Mouse (Mus musculus) spleen, postnatal 14 days (tissue): ENCODE results near the gene Wbp1.

Experiments
- DNase-seq, 2 experiments: peaks; one replicate each; pipeline ENCODE4 v3.0.0; 2021 to 2022; ENCODE audit warnings: low spot score in 2 of 2

Gene Wbp1

DNA sequence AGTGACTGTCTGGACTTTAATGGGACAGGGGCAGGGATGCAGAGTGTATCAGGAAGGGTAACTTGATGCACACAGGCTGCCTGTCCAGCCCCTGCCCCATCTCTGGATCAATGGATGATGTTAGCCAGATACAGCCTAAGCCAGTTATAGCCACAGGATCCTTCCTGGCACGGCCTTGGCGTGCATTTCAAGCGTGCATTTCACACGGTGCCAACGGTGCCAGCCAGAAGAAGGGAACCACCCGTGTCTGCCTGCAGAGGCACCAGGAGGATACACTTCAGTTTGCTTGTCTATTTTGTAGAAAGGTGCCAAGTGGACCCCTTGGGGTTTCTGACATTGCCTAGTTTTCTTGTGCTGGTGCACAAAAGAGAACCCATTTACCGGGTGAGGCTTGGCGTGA lies 18.7 kb upstream of the Wbp1 start:
- DNase-seq, result no peak

DNA sequence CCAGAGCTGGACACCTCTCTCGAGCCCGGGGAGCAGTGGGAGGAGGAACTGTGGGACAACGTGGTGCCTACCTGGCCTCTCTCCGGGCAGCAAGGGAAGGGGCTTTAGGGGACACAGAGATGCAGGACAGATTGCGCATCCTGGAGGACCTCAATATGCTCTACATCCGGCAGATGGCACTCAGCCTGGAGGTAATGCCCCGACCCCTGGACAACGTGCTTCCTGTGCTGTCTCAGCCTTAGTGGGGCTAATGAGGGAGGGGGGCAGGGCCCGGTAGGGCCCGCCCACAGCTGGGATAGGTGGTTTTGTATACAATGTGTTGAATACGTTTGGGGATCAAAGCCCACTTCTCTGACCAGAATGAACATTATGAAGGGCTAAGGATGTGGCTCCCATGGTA lies 16.7 kb upstream of the Wbp1 start:
- DNase-seq, result no peak

DNA sequence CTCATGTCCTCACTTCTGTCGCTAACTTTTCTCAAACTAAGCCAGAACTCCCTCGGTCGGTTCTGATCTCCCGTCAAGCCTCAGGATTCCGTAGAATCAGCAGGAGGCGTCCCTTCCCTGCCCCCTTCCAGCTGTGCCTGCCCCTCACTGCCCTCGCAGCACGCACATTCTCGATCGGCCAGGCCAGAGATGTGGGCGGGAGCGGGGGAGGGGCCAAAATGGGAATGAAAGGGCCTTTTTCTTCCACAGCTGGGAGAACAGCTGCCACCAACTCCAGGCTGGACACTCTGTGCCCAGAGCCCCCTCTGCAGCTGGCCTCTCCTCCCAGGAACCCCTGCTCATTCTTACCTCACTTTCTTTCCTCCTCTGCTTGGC lies 16.2 kb upstream of the Wbp1 start:
- no peak for DNase-seq

DNA sequence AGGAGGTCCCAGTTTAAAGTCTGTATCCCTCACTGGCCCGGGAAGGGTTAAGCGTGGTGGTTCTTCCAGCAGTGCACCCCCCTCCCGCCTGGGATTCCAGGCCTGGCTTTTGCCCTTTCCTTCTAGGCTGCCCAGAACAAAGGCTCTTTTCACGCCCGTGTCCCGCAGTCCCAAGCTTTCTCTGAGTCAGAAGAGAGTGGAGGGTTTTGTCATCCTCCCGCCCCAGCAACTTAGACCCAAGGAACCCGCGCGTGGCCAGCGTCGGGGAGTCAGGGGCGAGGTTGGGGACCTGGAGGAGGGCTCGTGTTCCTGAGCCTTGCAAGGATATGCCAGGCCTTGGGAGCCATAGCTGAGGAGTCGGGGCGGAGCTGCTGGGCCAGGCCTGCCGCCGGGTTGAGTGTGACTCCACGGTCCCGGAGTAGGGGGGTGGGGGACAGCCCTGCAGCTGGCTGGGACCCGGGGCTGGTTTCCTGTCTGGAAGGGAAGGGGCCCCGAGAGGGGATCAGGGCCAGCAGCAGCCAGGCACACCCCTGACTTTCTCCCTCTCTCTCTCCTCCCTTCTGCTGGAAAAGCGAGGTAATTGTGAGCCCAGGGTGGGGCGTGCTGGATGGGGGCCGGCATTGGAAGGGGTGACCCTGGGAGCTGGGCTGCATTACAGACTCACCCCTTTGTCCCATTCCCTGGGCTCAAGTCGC lies 15.7 kb upstream of the Wbp1 start:
- no peak for DNase-seq

DNA sequence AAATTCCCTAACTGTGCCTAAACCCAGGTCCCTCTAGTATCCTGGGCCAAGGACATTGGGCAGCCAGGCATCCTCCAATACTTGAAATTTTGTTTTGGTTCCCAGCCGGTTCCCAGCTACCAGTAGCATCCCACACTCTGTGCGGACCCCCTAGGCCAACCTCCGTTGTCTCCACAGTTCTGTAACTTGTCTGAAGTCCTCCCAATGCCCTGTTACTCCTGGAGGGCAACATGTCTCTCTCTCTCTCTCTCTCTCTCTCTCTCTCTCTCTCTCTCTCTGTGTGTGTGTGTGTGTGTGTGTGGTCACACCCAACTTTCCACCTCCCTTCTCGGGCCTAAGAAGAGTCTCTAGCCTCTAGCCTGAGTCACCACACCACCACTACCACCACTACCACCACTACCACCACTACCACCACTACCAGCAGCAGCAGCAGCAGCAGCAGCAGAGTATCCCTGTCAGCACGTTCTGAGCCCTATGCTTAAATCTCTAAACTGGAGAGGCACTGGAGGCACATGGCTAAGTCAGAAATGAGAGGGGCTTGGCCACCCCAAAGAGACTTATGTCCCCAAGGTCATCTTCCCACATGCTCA lies 15.0 kb upstream of the Wbp1 start:
- no peak for DNase-seq

DNA sequence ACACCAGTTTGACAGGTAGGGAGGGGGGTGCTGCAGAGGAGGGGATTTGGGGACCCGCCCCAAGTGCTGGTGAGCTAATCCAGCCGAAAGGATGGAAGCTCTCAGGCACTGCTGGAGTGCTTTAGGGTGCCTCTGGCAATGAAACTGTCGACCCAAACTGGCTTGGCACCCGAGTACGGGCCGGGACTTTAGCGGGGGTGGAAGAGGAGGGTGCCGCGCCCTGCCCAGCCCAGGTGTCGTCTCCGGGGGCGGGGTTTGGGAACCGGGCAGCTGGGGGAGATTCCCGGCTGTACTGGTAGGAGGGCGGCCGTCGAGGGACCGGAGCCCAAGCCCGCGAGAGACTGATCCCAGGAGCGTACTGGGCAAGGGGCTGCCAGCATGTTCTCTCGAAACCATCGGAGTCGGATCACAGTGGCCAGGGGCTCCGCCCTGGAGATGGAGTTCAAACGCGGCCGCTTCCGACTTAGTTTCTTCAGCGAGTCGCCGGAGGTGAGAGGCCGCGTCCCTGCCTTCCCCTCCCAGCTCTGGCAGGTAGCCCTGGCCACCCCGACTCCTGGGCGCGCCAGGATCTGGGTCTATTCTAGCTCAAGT lies 14.3 kb upstream of the Wbp1 start:
- DNase-seq, result no peak

DNA sequence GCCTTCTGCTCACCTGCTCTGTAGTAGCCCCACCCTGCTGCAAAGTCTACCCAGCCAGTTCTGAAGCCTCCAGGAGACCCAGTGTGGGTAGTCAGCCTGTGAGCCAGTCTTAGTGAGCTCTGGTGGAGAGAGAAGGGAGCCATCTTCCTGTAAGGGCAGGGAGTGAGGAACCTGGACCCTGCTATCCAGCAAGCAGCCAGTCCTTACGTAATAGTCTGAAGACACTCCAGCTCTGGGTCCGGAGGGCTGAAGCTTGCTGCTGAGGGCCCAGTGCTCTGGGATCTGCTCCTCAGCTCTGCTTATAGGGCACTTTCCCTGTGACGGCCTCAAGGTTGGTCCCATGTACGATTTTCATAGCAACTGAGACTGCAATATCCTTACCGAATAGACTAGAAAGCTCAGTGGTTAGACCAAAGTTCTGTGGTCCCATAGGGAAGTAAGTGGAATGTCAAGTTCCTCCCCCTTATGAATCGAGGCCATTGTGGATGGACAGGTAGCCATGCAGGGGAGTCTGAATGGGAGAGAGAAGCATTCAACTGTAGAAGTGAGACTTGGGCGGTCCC lies 13.7 kb upstream of the Wbp1 start, which contains the start of gene Rtkn:
Gene Rtkn, plus strand, starts transcription at position 513 of the 563 bp plus-strand sequence.
- DNase-seq, result no peak

DNA sequence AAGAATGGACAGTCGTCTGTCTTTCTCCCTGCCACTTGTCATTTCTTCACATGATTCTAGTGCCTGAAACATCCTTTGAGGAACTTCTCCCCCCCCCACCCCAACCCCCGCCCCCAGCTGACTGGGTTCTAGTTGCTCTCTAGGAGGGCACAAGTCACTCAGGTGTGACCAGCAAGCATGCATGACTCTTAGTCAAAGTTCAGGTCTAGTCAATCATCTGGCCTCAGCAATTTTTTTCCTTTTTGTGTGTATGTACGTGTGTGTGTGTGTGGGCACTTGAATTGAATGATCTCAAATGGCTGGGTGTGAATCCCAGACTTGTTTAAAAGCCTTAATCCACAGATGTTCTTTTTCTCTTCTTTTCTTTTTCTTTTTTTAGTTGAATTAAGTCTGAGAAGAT lies 12.9 kb upstream of the Wbp1 start:
- DNase-seq, result no peak

DNA sequence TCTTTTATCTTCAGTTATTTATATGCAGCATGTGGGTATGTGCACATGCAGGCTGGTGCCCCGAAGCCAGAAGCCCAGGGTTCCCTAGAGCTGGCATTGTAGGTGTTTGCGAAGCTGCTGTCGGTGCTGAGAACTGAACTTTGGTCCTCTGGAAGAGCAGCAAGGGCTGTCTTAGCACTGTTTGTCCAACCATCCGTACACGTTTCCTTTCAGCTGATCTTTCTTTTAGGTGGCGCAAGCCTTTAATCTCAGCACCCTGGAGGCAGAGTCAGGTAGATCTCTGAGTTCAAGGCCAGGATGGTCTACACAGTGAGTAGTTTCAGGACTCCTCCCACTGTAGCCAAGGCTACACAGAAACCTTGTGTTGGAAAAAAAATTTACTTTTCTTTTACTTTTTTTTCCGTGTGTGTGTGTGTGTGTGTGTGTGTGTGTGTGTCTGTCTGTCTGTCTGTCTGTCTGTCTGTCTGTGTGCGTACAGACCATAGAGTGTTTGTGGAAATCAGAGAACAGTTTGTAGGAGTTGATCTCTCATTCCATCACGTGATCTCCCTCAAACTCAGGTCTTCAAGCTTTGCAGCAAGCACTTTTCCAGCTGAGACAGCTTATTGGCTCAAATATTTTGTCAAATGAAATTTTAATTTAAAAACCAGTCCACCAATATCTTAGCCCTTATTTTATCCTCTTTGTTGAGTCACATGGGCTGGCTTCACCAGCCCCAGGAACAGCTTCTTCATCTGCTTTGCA lies 11.0 kb upstream of the Wbp1 start:
- DNase-seq, result no peak

DNA sequence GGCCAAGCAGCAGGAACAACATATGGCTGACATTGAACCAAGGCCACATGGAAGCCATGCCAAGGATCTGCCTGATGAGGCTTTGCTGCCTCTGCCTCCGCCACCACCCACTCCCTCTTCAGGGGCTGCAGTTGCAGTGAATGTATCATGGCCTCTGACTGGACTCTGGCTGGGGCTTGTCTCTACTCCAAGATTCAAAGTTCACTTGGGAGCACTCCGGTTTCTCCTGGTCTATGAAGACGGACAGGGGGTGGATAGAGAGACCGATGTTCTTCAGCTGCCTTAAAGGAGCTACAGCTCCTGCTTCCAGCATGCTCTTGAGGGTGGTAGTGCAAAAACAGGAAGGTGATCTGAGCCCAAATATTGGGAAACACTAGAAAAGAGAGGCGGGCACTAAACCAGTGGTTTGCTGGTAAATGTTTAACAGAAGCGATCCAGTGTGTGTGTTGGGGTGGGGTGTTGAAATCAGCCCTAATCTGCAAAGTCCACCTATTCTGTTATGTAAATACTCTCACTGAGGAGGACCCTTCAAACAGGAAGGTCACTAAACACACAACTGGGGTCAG lies 10.2 kb upstream of the Wbp1 start:
- DNase-seq, result no peak

DNA sequence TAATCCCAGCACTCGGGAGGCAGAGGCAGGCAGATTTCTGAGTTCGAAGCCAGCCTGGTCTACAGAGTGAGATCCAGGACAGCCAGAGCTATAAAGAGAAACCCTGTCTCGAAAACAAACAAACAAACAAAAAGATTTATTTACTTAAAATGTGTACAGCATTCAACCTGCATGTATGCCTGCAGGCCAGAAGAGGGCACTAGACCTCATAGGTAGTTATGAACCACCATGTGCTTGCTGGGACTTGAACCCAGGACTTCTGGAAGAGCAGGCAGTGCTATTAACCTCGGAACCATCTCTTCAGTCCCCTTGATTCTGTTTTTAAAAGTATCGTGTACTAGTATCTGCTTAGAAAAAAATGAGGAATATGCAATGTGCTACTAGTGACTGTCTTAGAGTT lies 6.1 kb upstream of the Wbp1 start:
- no peak for DNase-seq

DNA sequence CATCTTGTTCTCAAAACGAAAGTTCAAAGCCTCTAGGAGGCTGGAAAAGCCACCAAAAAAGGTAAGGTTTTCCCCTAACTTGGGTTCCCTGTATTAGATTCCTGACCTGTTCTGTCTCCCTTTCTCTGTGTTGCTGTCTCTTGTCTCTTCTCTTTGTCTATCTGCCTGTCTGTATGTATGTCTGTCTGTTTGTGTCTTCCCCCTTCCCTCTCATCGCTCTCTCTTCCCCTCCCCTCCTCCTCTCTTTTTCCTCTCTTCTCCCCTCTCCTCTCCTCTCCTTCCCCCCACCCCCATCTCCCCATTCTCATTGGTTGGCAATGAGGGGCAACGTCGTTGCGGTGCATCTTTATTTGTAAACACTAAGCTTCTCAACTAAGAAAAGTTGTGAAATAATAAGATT lies 4.0 kb upstream of the Wbp1 start, which contains the start of gene Ino80b:
Gene Ino80b, minus strand, starts transcription at position 101 of the 400 bp plus-strand sequence.
- no peak for DNase-seq

DNA sequence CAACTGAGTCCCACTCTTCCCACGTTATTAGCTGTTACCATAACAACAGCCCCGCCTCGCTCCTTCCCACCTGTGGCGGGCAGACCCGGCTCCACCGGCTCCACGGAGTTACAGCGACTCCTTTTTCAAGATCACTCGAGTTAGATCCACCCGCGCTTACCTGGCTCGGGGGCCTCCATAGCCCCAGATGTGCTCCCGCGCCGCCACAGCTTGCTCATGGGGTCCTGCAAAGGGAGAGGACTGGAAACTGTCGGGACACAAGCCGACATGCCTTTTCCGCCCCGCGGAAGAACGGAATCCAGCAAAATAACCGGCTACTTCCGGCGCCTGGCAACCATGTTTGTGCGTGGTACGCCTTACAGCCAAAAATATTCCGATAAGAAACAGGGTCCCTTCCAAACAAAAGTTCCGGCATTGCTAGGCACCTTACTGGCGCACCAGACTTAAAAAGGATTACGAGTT lies 3.5 kb upstream of the Wbp1 start:
- DNase-seq, result peak; percentile 76 to 87

DNA sequence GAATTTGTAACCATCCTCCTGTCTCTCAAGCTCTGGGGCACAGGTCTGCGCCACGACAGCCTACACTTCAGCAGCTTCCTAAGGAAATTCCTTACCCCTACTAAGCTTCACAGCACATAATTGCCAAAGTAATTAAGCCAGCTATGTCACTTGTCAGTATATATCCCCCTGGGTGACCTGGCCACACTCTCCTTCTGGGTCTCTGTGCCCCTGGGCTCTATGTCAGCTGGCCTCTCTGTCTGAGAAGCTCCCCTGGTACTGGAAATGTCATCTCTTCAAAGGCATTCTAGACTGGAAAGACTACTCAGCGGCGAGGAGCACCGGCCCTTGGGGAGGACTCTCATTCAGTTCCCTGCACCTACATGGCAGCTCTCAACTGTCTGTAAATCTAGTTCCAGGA lies 1.6 kb upstream of the Wbp1 start:
- DNase-seq, result no peak

DNA sequence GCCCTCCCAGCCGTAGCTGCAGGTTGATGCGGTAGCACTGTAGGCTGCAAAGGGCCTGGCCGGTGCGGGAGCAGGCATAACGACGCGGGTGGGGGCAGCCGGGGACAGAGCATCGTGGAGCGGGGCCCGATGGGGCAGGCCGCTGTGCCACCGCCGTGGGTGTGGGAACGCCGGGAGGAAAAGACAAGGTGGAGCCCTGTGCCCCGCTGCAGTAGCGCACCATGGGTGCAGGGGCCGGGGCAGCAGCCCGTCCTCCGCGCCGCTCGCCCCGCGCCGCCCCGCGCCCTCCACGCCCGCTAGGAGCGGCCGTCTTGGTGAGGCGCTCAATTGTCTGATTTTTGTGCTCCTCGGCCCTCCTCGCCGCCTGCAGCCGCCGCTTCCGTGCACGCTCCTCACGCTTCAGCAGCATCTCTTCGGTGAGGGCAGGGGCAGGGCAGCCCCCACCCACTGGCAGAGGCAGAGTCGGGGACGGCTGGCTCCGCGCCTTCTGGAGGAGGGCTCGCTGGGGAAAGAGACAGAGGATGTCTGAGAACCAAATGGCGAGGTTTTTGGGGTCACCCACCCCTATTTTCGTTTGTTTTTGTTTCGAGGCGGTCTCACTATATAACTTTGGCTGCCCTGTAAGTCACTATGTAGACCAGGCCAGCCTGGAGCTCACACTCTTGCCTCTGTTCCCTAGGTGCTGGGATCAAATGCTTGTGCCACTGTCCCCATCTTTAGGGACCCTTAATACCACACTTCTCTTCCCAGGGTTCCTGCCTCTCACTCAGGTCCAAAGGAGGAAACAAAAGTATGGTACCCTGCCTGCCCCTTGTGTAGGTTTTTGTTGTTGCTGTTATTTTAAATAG lies 728 bp upstream of the Wbp1 start:
- peak in 1 of 2 experiments; percentile 44 for DNase-seq

DNA sequence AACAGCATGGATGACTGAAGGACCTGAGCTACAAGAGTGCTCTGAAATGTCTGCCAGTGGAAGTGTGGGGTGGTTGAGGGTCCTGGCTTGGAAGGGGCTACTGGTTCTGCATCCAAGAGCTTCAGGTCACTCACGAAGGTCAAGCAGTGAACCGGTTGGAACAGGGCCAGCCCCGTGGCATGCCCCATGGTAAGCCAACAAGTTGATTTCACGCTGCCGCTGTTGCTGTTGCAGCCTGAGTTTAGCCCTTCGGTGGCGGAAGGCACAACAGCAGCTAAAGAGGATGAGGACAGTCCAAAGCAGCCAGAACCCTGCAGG lies 1.7 kb downstream of the Wbp1 start:
- no peak for DNase-seq

DNA sequence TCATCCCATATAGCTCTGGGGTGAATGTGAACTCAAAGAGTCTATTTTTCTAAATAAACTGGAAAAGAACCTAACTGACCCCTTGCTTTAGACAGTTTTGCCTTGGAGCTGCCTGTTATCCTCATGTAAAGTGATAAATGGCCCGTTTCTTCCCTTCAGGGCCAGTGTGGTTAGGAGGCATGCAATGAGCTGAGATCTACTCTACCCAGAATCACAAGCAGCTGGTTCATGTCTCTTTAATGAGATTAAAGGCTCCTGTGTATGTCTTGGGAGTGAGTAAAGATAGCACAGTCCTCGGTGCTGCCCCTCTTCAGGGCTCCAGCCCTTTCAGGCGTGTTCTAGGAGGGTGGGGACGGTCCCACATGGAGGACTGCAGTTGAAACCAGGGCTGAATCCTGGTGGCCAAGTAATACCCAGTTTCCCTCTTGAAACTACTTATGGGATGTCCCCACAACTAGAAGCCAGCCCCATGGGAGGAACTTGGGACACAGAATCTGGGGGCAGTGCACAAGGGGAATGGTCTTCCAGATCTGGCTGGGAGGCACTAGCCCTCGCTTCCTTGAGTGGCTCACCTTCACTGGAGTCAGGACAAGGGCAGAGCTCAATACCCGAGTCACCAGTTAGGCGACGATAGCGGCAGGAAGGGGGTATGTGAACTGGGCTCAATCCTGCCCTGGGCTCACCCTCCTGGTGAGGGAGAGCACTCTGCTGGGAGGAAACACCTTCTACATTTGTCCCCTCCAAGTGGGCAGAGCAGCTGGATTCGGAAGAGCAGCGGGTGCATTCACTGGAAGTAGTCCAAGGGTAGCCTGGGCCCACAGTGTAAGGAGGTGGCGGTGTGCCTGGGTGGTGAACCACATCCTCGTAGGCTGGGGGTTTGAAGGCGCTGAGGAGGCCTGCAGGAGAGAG lies 2.3 kb downstream of the Wbp1 start:
- no peak for DNase-seq

DNA sequence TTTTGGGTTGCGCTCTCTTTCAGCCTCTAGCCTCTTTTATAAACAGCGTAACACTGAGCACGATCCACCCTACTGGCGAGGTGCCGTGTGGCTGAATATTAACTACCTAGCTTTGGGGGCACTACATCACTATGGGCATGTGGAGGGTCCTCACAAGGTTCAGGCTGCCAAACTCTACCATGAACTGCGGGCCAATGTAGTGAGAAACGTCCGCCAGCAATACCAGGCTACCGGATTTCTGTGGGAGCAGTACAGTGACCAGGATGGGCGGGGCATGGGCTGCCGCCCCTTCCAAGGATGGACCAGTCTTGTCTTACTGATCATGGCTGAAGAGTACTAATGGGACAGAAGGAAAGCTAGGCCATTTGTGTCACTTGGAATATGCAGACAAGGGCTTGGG lies 3.0 kb downstream of the Wbp1 start:
- DNase-seq, result no peak

DNA sequence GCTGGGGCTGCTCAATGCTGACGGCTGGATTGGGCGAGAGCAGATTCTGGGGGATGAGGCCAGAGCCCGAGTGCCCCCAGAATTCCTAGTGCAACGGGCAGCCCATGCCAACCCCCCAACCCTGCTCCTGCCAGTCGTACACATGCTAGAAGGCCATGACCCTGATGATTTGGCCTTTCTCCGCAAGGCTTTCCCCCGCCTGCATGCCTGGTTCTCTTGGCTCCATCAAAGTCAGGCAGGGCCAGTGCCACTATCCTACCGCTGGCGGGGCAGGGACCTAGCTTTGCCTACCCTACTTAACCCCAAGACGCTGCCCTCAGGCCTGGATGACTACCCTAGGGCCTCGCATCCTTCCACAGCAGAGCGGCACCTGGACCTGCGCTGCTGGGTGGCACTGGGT lies 3.7 kb downstream of the Wbp1 start:
- DNase-seq, result no peak

DNA sequence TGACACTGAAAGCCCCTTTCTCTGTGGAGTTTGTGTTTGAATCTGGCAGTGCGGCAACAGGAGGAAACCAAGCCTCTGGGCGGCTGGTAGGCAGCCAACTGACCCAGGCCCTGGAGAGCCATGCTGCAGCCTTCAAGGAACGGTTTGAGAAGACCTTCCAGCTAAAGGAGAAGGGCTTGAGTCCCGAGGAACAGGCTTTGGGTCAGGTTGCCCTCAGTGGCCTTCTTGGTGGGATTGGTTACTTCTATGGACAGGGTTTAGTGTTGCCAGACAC lies 4.3 kb downstream of the Wbp1 start:
- no peak for DNase-seq
